Mouse (Mus musculus): ENCODE data around the gene Psmd1.

The Psmd1 gene

DNA sequence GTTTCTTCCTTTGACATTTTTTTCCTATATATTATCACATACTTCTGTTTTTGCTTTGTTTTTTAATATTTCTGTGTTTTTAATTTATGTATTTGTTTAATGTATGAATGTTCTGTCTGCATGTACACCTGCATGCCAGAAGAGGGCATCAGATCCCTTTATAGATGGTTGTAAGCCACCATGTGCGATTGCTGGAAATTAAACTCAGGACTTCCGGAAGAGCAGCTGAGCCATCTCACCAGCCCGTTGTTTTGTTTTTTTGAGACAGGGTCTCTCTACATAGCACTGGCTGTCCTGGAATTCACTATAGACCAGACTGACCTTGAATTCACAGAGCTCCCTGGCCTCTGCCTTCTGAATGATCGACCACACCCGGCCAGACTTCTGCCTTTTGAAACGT lies 1.7 kb upstream of the Psmd1 start:
- DNase-seq, result no peak

GRCm38 (mm10) chr1:86076565-86076964 lies 12.4 kb downstream of the Psmd1 start:
- no peak for DNase-seq

- DNase-seq, result no peak
These were observed 30.2 kb downstream of the Psmd1 start for GRCm38 (mm10) chr1:86094413-86094812.

DNA sequence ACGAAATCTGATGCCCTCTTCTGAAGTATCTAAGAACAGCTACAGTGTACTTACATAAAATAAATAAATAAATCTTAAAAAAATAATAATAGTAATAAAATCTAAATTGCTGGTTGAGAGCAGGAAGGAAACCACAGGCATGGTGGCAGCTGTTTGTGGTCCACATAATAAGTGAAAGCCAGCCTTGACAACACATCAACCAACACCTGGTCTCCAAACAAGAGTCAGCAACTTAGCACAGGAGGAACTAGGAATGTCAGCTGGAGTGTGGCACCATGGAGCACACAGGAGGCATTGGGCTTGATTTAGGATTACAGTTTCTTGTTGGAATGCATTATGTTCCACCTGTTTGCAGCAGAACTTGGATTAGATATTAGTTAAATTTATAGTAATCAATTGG lies 40.9 kb downstream of the Psmd1 start:
- DNase-seq, result no peak

DNA sequence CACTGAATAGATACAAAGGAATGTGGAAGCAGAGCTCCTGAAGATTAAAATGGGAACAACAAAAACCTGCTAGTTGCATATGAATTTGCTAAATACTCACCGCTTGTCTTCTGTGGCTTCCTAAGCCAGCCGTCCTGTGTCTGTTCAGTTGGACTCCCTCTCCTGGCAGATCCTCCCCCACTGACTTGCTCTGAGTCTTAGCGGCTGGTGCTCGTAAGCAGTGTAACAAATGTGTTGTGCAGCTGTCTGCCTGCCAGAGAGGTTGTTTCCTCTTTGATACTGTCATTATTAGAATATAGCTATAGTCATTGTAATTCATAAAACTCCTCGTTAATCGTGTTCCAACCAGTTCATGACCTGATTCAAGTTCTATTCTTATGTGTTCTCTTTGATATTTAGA lies 47.6 kb downstream of the Psmd1 start, which contains the start of gene Htr2b:
Gene Htr2b (minus strand): TSS at position 192 of the 400 bp plus-strand sequence.
- DNase-seq, result peak; percentile 17 to 36

DNA sequence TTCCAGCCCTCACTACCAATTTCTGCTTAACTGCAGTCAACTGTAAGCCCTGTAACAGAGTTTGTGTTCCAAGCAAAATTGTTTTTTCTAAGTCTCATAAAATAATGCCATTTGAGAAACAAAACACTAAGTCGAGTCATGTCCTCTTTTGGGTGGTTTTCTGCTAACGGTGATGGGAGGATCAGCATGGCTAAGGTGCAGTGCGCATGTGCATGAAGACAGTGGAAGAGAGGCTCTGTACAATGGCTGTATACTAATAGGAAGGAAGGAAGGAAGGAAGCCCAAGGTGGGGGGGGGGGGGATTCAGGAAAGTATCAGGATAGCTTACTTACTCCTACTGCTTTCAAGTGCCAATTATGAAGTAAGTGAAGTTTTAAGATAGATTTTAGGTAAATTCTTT lies 50.0 kb downstream of the Psmd1 start:
- peak in 1 of 2 experiments; percentile 14 for DNase-seq

DNA sequence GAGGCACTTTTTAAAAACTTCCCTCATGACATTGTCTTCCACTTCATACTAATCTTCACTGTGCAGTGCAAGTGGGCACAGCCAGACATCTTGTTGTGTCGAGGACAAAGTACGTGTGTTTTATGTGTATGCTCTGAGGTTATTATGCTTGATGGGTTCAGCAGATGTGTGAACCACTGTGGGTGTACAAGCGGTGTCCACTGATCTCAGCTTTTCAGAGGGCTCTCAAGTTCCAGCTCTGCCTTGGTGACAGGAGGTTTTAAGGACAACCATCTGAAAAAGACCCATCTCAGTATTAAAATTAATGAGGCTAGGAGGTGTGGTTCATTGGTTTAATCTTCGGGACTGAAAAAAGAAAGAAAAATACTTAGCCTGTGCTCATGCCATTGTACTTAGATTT lies 55.4 kb downstream of the Psmd1 start:
- DNase-seq, result no peak

- no peak for DNase-seq
These were observed 61.8 kb downstream of the Psmd1 start for GRCm38 (mm10) chr1:86126036-86126435.

DNA sequence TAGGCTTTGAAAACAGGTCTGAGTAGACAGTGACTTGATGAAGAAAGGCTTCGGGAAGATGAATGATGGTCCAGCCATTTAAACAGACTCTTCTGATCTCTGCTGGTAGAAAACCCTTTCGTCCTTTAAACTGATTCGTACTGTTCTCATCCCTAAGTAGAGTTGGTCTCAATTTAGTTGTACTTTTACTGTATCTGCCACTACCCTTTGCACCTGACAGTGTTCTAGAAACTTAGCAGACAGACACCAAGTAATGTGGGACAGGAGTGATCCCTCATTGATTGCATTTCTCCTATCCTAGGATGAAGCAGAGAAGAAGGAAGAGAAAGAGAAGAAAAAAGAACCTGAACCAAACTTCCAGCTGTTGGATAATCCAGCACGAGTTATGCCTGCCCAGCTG lies 69.2 kb downstream of the Psmd1 start, which contains the start of gene Gm21972:
Gene Gm21972 (plus strand): TSS at position 301 of the 400 bp plus-strand sequence.
- no peak for DNase-seq

GRCm38 (mm10) chr1:86135315-86135714 lies 71.1 kb downstream of the Psmd1 start:
- DNase-seq, result no peak

DNA sequence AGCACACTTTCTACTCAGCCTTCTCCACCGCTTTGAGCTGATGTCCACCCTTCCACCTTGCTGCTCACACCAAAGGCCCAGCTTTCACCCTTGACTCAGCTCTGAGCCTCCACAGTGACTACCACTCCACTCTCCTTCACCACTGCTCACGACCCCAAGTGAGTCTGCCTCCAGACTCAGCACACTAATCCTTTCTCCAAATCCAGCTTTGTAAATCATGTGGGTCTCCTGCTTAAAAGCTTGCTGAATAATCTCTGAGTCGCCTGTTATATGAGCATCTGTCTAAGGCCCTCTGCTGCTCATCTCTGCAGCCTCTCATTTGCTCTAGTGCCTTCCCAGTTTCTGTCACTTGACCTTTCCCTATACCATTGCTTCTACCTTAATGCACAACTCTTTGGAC lies 76.9 kb downstream of the Psmd1 start:
- no peak for DNase-seq

- DNase-seq, result no peak
These were observed 79.0 kb downstream of the Psmd1 start for GRCm38 (mm10) chr1:86143165-86143564.

DNA sequence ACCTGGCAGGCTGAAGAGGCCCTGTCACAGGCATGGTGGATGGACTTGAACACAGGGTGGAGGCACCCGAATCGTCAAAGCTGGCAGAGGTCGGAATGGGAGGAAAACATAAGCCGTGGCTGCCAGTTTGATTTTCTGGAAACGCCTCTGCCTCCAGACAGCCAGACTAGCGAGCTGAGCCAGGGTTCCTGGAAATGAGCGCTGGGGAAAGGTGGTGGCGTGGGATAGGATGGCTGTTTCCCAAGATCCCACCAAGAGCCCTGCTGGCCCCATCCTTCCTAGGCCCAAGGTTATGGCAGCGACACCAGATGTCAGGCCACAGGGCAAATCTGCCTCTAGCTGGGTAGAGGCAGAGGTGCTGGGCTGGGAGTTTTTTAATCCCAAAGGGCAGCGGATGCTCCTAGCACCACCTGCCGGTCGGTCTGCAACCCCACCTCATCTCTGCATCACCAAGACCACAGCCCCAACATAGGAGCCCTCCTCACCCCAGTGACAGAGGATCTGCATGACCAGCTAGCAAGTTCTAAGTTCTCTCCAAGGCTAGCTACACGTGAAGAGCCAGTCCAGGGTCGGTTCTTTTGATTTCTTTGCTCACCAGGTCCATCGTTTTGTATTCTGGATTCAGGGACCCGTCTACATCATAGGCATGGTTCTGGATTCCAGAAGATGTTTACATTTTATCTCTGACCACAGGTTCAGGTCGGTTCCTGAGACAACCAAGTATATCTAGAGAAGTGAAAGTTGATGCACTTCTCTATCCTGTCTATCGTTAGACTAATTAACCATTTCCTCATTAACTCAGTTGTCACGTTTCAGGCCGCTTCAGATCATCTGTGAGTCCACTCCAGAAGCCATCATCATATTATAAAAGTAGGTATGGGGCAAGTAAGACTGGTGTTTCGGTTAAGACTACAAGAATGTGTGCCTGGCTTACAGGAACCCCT lies 80.1 kb downstream of the Psmd1 start:
- DNase-seq, result peak in 1 of 2 experiments; percentile 42

- DNase-seq, result no peak
These were observed 82.1 kb downstream of the Psmd1 start for GRCm38 (mm10) chr1:86146293-86146692.

DNA sequence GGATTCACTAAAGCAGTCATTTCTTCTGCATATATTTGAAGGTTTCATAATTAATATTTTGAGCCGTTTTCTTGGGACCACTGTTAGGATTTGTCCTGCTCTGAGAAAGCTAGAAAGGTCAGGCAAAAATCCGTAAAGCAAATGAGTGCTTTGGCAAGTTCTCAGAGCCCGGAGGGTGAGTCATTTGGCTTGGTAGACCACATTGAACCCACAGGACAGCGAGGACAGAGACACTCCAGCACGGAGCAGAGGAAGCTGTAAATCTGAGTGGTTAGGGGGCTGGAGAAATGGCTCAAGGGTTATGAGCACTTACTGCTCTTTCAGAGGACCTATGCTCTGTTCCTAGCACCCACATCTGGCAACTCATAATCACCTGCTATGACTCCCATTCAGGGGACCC lies 83.4 kb downstream of the Psmd1 start:
- DNase-seq, result no peak

DNA sequence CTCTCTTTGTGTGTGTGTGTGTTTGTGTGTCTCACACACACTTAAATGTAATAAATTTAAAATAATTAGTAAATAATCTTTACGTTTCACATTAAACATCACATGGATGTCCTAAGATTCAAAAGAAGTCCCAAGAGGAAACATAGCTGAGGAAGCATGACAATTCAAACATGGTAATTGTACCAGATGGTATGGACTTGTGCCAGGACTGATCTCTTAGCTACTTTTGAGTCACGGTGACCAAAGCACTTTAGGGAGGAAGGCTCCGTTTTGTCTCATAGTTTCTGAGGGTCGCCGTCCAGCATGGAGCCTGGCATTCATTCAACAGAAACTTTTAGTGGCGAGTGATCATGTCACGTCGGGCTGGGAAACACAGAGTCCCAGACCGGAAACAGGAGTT lies 84.0 kb downstream of the Psmd1 start:
- no peak for DNase-seq

- DNase-seq, result no peak
These were observed 86.7 kb downstream of the Psmd1 start for GRCm38 (mm10) chr1:86150929-86151328.

- DNase-seq, result no peak
These were observed 87.2 kb downstream of the Psmd1 start for GRCm38 (mm10) chr1:86151376-86151775.

DNA sequence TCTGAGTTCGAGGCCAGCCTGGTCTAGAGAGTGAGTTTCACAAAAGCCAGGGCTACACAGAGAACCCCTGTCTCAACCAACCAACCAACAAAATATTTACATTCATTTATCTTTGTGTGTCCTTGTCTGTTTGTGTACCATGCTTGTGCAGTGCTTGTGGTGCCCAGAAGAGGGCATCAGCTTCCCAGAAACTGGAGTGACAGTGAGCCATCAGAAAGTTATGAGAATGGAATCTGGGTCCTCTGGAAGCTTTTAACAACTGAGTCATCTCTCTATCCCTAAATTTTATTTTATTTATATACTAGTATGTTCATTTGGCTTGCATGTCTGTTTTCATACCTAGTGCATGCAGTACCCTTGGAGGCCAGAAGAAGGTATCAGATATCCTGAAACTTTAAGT lies 88.4 kb downstream of the Psmd1 start:
- DNase-seq, result peak in 1 of 2 experiments; percentile 54

DNA sequence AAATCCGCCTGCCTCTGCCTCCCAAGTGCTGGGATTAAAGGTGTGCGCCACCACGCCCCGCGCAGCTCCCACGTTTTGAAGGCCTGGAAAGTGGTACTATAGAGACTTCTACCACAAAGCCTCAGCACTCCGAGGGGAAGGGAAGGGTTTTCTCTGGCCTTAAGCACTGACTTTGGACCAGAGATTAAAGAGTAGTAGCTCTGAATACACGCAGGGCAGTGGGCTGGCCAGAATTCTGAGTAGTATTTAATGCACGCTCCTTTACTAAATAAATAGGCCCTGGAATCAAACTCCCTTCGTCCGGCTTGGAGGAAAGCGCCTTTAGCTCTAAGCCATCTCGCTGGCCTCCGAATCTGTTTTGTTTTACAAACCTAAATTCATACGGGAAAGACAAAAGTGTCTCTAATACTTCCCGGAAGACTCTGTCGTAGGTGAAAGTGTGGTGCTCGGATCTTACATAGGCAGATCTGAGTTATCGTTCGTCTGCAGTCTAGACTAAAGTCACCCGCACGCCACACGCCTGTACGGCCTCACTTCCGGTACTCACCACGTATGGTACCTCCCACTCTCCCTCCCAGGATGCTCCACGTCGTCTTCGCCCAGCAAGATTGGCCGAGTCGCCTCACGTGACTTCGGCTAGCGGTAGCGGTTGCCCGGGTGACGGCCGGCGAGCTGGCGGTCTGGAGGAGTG lies 90.1 kb downstream of the Psmd1 start, which contains the start of gene Armc9:
Gene Armc9 (plus strand): TSS at position 648 of the 691 bp plus-strand sequence.
- peak; percentile 97 to 98 for DNase-seq

- DNase-seq, result no peak
These were observed 90.6 kb downstream of the Psmd1 start for GRCm38 (mm10) chr1:86154824-86155164.

GRCm38 (mm10) chr1:86156075-86156474 lies 91.9 kb downstream of the Psmd1 start:
- no peak for DNase-seq

DNA sequence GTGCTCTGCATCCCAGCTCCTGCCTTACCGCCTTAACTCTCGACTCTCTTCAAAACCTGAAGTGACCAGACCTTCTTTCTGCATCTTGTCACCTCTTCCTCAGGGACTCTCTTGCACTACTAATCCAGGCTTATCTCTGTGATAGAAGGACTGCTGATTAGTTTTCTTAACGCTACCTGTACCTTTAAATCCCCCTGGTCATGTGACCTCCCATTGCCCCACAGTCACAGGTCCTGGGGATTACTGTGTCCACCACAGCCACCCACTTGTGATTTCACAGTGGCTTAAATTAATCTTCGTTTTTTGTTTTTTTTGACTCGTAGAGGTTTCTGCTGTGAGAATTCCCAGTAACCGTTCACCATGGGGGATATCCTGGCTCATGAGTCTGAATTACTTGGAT lies 92.4 kb downstream of the Psmd1 start:
- no peak for DNase-seq

DNA sequence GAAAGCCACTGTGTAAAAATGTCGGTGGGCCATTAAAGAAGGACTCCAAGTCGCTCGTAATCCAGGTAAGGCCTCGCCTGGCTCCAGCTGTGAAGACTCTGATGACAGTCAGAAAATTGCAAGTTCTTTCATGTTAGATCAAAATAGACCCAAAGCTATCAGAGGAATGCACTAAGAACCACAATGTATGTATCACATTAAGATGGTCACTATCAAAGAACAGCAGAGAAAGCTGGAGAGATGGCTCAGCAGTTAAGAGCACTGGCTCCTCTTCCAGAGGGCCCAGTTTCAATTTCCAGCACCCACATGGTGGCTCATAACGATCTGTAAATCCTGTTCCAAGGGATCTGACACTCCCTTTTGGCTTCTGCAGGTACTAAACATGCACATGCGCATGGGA lies 95.9 kb downstream of the Psmd1 start:
- DNase-seq, result no peak

Data from kidney, postnatal 36 days (tissue).